Mouse (Mus musculus) megakaryocyte, embryonic 14.5 days (primary cell): ENCODE measurements at regions not wholly inside any gene's neighbourhood (a gene's known extent, or its start where the extent isn't known, plus 50 kb on each side); places are given as distances from the start of the nearest gene placed in this dataset.
"Not testable (repeated sequence)": the region's sequence is repeated elsewhere in the genome, so short reads cannot be mapped to it uniquely, and the experiment has no call there.

Experiments used
- H3K27me3 ChIP-seq: replicated peaks from 2 replicates; pipeline ENCODE3; 2012; ENCODE audit warnings: inconsistent platforms
- H3K36me3 ChIP-seq: replicated peaks from 2 replicates; pipeline ENCODE3; 2012; ENCODE audit warnings: low read length, inconsistent platforms, mixed read lengths
- H3K4me1 ChIP-seq: 2 replicates; pipeline ENCODE4 v1.6.1; 2012; ENCODE audit warnings: inconsistent platforms
- H3K4me3 ChIP-seq: replicated peaks from 2 replicates; pipeline ENCODE3; 2012; ENCODE audit warnings: moderate library complexity, mild to moderate bottlenecking, inconsistent platforms
- H3K9me3 ChIP-seq: 2 replicates; pipeline ENCODE4 v1.6.1; 2012; ENCODE audit warnings: inconsistent platforms
- FLI1 ChIP-seq: IDR thresholded peaks from 2 replicates; pipeline ENCODE4 v1.6.1; 2012; ENCODE audit warnings: low read length, inconsistent platforms, mixed read lengths
- GATA1 ChIP-seq: IDR thresholded peaks from 3 replicates; pipeline ENCODE4 v1.6.1; 2012; ENCODE audit warnings: mixed read lengths, low read length, inconsistent platforms, borderline replicate concordance

DNA sequence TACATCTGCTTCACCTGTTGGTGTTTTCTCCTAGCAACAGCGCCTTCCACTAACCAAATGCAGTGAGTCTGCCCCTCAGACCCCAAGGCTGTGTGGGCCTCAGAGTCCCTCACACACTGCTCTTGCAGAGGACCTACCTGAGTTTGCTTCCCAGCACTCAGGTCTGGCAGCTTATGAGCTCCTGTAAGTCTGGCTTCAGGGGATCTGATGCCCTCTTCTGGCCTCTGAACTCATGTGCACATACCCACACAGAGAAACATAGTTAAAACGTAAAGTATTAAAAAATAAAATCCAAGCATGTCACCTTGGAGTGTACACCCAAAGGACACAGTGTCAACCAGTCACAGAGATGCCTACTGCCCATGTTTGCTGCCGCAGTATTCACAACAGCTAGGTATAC is 108.8 kb upstream of the A430005L14Rik start:
- Histone ChIP-seq H3K27me3 (no peaks in the 10 kb centered on the region), H3K9me3 (peaks cover 36% of the 10 kb centered on the region), H3K36me3 (no peaks in the 10 kb centered on the region), H3K4me1 (no peaks in the 10 kb centered on the region), H3K4me3 (no peak overlapping the region)
- no peak for TF ChIP-seq GATA1
- no peak for TF ChIP-seq FLI1

- Histone ChIP-seq H3K4me3 (no peak overlapping the region), H3K9me3 (peaks cover 31% of the 10 kb centered on the region), H3K4me1 (no peaks in the 10 kb centered on the region), H3K27me3 (no peaks in the 10 kb centered on the region), H3K36me3 (no peaks in the 10 kb centered on the region)
- TF ChIP-seq FLI1 = no peak
- TF ChIP-seq GATA1 = no peak
Measured at GRCm38 (mm10) chr4:153850186-153850585, 106.9 kb upstream of the A430005L14Rik start.

DNA sequence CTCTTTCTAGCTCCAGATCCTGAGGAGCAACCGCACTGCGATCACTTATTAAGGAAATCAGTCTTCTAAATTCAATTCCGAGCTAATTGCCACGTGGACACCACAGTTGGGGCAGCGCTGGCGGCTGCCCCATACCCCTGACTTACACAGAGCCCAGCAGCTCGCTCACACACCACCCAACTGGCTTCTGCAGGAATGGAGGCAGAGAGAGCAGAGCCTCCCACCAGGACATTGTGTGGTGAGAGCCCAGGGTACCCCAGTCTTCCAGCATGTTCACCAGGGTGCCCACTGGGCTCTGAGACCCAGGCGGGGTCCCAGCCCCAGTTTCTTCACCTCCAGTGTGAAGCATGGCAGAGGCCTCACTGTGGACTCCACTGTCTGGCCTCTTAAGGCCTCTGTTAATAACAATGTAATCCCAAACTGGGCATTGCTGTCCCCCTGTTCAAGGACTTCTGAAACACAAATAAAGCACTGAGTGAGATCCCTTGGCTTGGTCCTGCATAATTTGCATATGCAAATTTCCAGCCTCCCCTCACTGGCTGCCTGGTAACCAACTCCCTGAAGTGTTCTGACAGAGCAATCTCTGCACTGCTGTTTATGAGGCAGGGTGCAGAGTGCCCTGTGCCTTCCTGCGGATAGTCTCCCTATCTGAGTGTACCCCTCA is 102.8 kb upstream of the A430005L14Rik start:
- TF ChIP-seq FLI1 (no peak), GATA1 (no peak)
- Histone ChIP-seq H3K9me3 (peaks cover 39% of the 10 kb centered on the region), H3K27me3 (no peaks in the 10 kb centered on the region), H3K4me3 (no peak overlapping the region), H3K36me3 (no peaks in the 10 kb centered on the region), H3K4me1 (no peaks in the 10 kb centered on the region)

DNA sequence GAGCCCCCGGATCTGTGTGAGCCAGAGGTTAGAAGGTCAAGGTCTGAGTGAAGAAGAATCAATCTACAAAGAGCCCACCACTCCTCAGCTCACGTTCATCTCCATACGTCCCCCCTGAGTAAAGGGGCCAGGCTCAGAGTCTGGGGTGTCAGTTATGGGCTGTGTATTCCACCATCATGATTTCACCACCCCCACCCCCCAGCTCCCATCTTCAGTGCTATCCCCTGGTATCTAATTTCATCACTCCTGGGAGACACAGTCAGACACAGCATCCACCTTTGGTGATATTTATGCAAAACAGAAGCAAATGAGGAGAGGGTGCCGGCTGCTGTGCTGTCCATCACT is 102.3 kb upstream of the A430005L14Rik start:
- Histone ChIP-seq H3K4me3 (no peak overlapping the region), H3K9me3 (peaks cover 44% of the 10 kb centered on the region), H3K27me3 (no peaks in the 10 kb centered on the region), H3K4me1 (no peaks in the 10 kb centered on the region), H3K36me3 (no peaks in the 10 kb centered on the region)
- TF ChIP-seq FLI1 (no peak), GATA1 (no peak)

DNA sequence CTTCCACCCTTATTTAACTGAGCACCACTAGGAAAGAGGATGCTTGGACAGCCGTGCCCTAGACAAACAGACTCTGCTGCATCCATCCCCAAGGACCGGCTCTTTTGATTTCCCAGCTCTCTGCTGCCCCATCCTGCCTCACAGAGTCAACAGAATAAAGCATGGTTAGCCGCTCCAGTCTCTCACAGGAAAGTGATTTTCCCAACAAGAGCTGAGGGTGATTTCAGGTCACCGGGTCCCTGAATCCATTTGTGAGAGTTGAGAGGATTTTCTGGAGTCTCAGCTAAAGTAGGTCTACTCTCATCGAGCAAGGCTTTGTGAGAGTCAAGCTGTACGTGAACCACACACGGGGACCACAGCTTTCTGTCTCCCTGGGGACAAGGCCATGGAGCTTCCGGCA is 95.6 kb upstream of the A430005L14Rik start:
- Histone ChIP-seq H3K4me1 (no peaks in the 10 kb centered on the region), H3K9me3 (peaks cover 74% of the 10 kb centered on the region), H3K36me3 (no peaks in the 10 kb centered on the region), H3K27me3 (no peaks in the 10 kb centered on the region), H3K4me3 (no peak overlapping the region)
- TF ChIP-seq FLI1 (no peak), GATA1 (no peak)

DNA sequence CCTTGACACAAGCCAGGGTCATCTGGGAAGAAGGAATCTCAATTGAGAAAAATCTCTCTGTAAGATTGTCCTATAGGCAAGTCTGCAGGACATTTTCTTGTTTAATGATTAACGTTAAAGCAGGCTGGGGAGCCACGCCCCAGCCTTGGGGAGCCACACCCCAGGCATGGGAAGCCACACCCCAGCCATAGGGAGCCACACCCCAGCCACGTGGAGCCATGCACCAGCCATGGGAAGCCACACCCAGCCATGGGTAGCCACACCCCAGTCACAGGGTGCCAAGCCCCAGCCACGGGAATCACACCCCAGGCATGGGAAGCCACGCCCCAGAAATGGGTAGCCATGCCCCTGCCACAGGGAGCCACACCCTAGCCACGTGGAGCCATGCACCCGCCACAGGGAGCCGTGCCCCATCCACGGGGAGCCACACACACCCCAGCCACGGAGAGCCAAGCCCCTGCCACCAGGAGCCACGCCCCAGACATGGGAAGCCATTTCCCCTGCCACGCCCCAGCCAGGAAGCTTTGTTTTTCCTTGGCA is 94.8 kb upstream of the A430005L14Rik start:
- Histone ChIP-seq H3K27me3 (no peaks in the 10 kb centered on the region), H3K4me3 (no peak overlapping the region), H3K9me3 (peaks cover 78% of the 10 kb centered on the region), H3K36me3 (no peaks in the 10 kb centered on the region), H3K4me1 (no peaks in the 10 kb centered on the region)
- no peak for TF ChIP-seq GATA1
- TF ChIP-seq FLI1 = no peak

- H3K4me1 ChIP-seq = peaks cover 9% of the 10 kb centered on the region
- no peaks in the 10 kb centered on the region for H3K27me3 ChIP-seq
- peaks cover 73% of the 10 kb centered on the region for H3K9me3 ChIP-seq
- no peak for TF ChIP-seq GATA1
- no peak for TF ChIP-seq FLI1
- no peak overlapping the region for H3K4me3 ChIP-seq
- H3K36me3 ChIP-seq = no peaks in the 10 kb centered on the region
Measured at GRCm38 (mm10) chr4:153872346-153872745, 84.7 kb upstream of the A430005L14Rik start.

GRCm38 (mm10) chr4:153875036-153875435 is 82.0 kb upstream of the A430005L14Rik start:
- H3K4me3 ChIP-seq, H3K36me3 ChIP-seq, H3K4me1 ChIP-seq, H3K27me3 ChIP-seq: not testable (repeated sequence)
- peaks cover 49% of the 10 kb centered on the region for H3K9me3 ChIP-seq

GRCm38 (mm10) chr4:153876954-153877642 is 79.9 kb upstream of the A430005L14Rik start:
- H3K9me3 ChIP-seq = peaks cover 29% of the 10 kb centered on the region
- H3K36me3 ChIP-seq = no peaks in the 10 kb centered on the region
- TF ChIP-seq FLI1 (no peak), GATA1 (no peak)
- peaks cover 9% of the 10 kb centered on the region for H3K4me1 ChIP-seq
- peak overlapping the region; percentile 67 for H3K4me3 ChIP-seq
- H3K27me3 ChIP-seq = no peaks in the 10 kb centered on the region

- TF ChIP-seq FLI1 = no peak
- no peak for TF ChIP-seq GATA1
- no peak overlapping the region for H3K4me3 ChIP-seq
- no peaks in the 10 kb centered on the region for H3K27me3 ChIP-seq
- H3K36me3 ChIP-seq = no peaks in the 10 kb centered on the region
- H3K4me1 ChIP-seq = no peaks in the 10 kb centered on the region
- H3K9me3 ChIP-seq = peaks cover 39% of the 10 kb centered on the region
Measured at GRCm38 (mm10) chr4:153883057-153883456, 74.0 kb upstream of the A430005L14Rik start.
